Mouse (Mus musculus) olfactory bulb, adult 2 months (tissue): ENCODE measurements around the gene Ctnnd2. TPM values are rescaled to one million over a fixed set of nuclear protein-coding genes. Genes with fewer than 3 reads are reported as not detected.

Experiments used
- H3K27ac ChIP-seq: fragments of 200-500 bp; 2 replicates; pipeline ENCODE4 v1.5.1; 2012; ENCODE audit warnings: low read depth, low read length; ENCODE audit not compliant: insufficient read depth
- H3K4me1 ChIP-seq: fragments of 200-500 bp; 2 replicates; pipeline ENCODE4 v1.6.1; 2012; ENCODE audit warnings: low read length; ENCODE audit not compliant: control insufficient read depth, insufficient read depth
- H3K4me3 ChIP-seq: fragments of 200-500 bp; 2 replicates; pipeline ENCODE4 v1.5.1; 2012; ENCODE audit warnings: mild to moderate bottlenecking, low read depth, low read length, moderate library complexity; ENCODE audit not compliant: insufficient read depth
- CTCF ChIP-seq: fragments of 200-500 bp; IDR thresholded peaks from 2 replicates; pipeline ENCODE4 v1.5.1; 2012; ENCODE audit warnings: low read depth, mild to moderate bottlenecking, low read length, moderate library complexity; ENCODE audit not compliant: insufficient read depth
- POLR2A ChIP-seq: fragments of 200-500 bp; IDR thresholded peaks from 2 replicates; pipeline ENCODE4 v1.6.1; 2012; ENCODE audit warnings: mild to moderate bottlenecking, low read depth, low read length, moderate library complexity; ENCODE audit not compliant: insufficient read depth
- WGBS: fragments of 180-500 bp; shearing (Covaris S2); methylation state at CpG from one replicate; pipeline ENCODE4 v1.1.7; 2018; 5-methylcytosine and 5-hydroxymethylcytosine counted together
- polyA plus RNA-seq: library from polyadenylated mRNA; stranded (reverse); fragments of >200 nt; gene quantifications from 2 replicates; pipeline ENCODE4 v1.2.4, GENCODE M21; 2012; ENCODE audit warnings: low replicate concordance; ENCODE audit not compliant: missing spikeins, insufficient read depth, insufficient read length

Ctnnd2 gene
- polyA plus RNA-seq, 1 experiment = not detected

DNA sequence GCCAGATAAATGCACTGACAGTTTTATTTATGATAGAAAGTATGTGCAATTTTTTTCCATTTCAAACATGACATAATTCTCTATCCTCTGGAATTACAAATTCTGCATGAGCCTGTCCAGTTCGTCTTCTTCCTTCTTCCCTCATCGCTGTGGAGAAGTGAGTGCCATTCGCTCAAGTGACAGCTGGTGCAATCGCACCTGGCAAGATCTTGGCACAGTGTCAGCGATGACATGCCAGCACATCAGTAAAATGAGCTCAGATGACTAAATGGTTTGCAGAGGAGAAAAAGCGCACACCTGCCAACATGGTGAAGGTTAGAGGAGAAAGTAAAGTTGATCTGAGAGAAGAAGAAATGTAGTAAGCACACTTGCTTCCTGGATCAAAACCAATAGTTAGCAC is 885.9 kb downstream of the Ctnnd2 start:
- 86% methylated on average over 6 of the region's 6 CpGs for WGBS
- no peaks in the 10 kb centered on the region for H3K4me1 ChIP-seq
- no peak overlapping the region for H3K4me3 ChIP-seq
- TF ChIP-seq CTCF (no peak), POLR2A (no peak)
- H3K27ac ChIP-seq = no peak overlapping the region

DNA sequence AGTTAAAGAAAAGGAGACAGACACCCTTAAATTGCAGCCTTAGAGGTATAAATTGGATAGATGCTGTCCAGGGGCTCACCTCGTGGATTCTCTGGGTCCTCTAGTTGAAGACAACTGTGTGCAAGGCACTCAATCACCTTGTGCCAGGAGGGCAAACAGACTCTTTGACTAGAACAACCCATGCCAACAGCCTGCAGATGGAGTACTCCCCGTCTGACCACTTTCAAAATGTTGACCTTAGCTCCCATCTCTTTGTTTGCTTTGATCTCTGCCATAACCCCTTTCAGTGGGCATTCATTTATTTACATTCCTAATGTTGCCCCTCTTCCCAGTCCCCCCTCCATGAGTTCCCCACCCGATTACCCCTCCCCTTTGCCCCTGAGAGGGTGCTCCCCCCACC is 891.3 kb downstream of the Ctnnd2 start:
- 82% methylated on average over 3 of the region's 3 CpGs for WGBS
- TF ChIP-seq POLR2A (no peak), CTCF (no peak)
- Histone ChIP-seq H3K4me3 (no peak overlapping the region), H3K27ac (no peak overlapping the region), H3K4me1 (no peaks in the 10 kb centered on the region)

DNA sequence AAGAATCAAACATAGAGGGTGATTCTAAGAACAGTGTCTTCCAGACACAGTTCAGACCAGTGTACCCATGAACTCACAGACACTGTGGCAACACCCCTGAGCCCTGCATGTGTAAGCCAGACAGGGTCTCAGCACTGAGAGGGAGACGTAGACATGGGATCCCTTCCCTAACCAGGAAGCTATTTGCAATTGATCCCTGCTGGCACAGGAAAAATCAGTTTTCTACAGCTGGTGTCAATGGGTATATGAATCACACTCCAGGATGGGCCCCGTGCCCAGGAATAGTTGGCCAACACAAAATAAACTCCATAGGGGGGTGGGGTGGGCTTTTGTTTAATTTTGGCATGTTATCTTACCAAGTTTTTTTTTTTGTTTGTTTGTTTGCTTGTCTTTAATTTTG is 895.7 kb downstream of the Ctnnd2 start:
- 33% methylated on average over 2 of the region's 2 CpGs for WGBS
- no peak overlapping the region for H3K4me3 ChIP-seq
- no peaks in the 10 kb centered on the region for H3K4me1 ChIP-seq
- TF ChIP-seq CTCF = no peak
- TF ChIP-seq POLR2A = no peak
- H3K27ac ChIP-seq = no peak overlapping the region

DNA sequence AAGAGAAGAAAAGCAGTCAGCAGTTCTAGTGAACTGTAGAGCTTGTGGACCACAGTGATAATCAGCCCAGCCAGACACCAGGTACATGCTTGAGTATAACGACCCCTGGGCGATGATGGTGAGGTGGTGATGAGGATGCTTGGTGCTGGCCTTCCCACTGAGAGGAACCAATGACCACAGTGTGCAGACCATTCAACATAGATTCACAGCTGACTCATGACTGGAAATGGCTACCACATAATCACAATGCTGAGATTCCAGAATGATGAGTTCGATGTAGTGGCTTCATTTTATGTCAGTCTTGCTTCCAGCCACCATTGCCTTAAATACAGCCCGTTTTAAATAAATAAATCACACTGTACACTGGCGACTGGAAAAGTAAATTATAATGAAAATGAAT is 897.9 kb downstream of the Ctnnd2 start:
- 81% methylated on average over 5 of the region's 5 CpGs for whole genome bisulfite sequencing
- no peak overlapping the region for H3K4me3 ChIP-seq
- no peaks in the 10 kb centered on the region for H3K4me1 ChIP-seq
- no peak overlapping the region for H3K27ac ChIP-seq
- TF ChIP-seq CTCF = no peak
- TF ChIP-seq POLR2A = no peak
